Mouse (Mus musculus): ENCODE data around the gene Foxj2.

The Foxj2 gene

GRCm38 (mm10) chr6:122892442-122893049, 72.8 kb downstream of the Foxj2 start:
- H3K9me3 ChIP-seq (ENCODE audit: low read length) = no peaks in the 10 kb centered on the region
- no peaks in the 10 kb centered on the region for H3K27me3 ChIP-seq (ENCODE audit: insufficient read depth, low read length)
- H3K4me1 ChIP-seq (replicated peaks; ENCODE audit: low read depth, low read length) = peaks cover 3% of the 10 kb centered on the region
- TF ChIP-seq NANOG (IDR thresholded peaks at IDR 0.05; ENCODE audit: borderline replicate concordance, low read length) (no peak), POU5F1 (IDR thresholded peaks at IDR 0.05; ENCODE audit: borderline replicate concordance, low read length) (no peak), CTCF (conservative IDR thresholded peaks at IDR 0.05; ENCODE audit: low read length) (peak; percentile 94)
- no peak overlapping the region for H3K4me3 ChIP-seq (replicated peaks; ENCODE audit: low read length)
- H3K36me3 ChIP-seq (ENCODE audit: insufficient read depth, low read length) = peaks cover 37% of the 10 kb centered on the region

All from E14TG2a.4 (cell line).